Mouse (Mus musculus) left cerebral cortex, adult 2 months (tissue): Measurements from ENCODE around the gene Ccl25. TPM values are rescaled to one million over a fixed set of nuclear protein-coding genes. Genes with fewer than 3 reads are reported as not detected.
A peak's percentile ranks its signal among the peaks of the same experiment; 100 is the strongest.
"Not testable (repeated sequence)": the region's sequence is repeated elsewhere in the genome, so short reads cannot be mapped to it uniquely, and the experiment has no call there.

Experiments
- DNase-seq, 2 experiments: peaks; one replicate each; pipeline ENCODE4 v3.0.0; 2021 to 2022; ENCODE audit warnings: low spot score in 2 of 2, mixed read lengths in 1 of 2; ENCODE audit errors: extremely low spot score in 1 of 2
- H3K27ac ChIP-seq: fragments of 200-600 bp; 2 replicates; pipeline ENCODE4 v1.8.1; 2022
- H3K4me3 ChIP-seq: fragments of 200-600 bp; 2 replicates; pipeline ENCODE4 v1.8.1; 2022
- CTCF ChIP-seq: fragments of 200-600 bp; IDR thresholded peaks from 2 replicates; pipeline ENCODE4 v1.8.1; 2022; ENCODE audit warnings: antibody characterized with exemption, mild to moderate bottlenecking, moderate library complexity
- intact Hi-C: fragments of 180-260 bp; cut with DNase I; formaldehyde crosslinking; loops from one replicate; pipeline ENCODE4 v1.15.1; 2025
- total RNA-seq, 2 experiments: library from RNA; stranded (reverse); gene quantifications; 2 replicates each; pipeline ENCODE4 v1.2.3; 2021

Ccl25 gene
- total RNA-seq, 2 experiments from 2014 or later = 21.9 to 22.8 TPM

DNA sequence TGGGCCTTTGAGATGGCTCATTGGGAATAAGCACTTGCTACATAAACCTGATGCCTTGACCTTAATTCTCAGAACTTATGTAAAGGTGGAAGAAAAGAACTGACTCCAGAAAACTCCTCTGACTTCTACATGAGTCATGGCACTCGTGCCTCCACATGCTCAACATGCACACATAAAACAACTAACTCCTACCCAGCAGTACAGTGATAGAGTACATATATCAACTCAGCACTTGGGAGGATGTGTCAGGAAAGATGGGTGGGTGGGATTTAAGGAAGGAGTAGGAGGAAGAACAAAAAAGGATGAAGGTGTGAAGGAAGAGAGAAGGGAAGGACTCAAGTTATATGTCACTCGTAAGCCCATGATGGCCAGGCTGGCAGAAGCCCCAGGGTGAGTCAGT is 76.4 kb downstream of the Ccl25 start:
- intact Hi-C loops = no loop called here
- TF ChIP-seq CTCF = no peak
- DNase-seq = no peak

DNA sequence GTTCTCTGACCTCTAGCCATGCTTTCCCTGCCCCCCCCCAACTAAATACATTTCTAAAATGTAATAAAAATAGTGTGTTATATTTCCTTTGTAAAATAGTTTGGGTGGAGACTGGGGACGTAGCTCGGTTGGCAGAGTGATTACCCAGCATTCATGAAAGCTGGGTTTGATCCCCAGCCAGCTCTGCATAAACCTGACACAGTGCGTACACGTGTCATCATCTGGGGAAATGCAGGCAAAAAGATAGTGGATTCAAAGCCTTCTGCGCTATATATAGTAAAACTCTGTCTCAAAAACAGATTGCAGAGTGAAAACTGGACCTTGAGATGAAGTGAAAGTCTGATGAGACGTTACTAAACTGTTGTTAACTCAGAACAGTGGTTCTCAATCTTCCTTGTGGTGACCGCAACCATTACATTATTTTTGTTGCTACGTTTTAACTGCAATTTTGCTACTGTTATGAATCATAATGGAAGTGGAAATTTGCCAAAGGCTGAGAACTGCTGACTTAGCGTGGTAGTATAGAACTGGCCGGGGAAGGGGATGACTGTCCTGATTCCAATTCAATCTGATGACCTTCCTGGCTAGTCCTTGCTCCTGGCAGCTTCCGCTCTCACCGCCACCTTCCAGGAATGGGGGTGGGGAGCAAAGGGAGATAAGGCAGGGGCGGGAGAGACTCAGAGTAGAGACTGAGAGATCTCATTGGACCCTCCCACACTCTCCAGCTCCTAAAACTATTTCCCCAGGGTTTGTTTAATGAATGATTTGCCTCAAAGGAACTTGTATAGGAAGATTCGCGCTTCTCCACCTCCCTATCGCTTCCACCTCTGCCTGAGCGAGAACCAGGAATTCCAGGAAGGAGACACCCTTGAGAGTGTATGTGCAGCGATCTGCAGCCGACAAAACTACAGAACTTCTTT is 79.2 kb downstream of the Ccl25 start:
- no peak for DNase-seq
- TF ChIP-seq CTCF = no peak
- intact Hi-C loops = no loop called here
- peak overlapping the region; percentile 40 for H3K4me3 ChIP-seq
- H3K27ac ChIP-seq = no peak overlapping the region

More for the DNA sequence above, 76.4 kb downstream of the Ccl25 start:
- Histone ChIP-seq H3K4me3 (no peak overlapping the region), H3K27ac (no peak overlapping the region)

DNA sequence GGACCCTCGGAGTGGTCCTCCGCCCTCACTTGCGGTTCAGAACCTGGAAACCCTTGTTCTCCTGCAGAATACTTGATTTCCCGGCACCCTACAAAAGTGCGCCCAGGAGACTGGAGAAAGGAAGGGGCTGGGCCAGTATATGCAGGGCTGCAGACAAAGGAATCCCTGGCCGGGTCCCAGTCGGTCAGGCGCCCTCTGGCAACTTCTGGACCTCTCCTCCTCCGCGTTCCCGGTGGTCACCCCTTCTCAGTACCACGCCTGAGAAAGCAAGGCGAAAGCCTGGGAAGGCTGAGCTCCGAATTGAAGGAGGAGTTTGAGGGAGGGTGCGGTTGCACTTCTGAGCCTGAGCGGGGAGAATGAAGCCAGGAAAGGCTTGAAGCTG is 79.9 kb downstream of the Ccl25 start:
- Histone ChIP-seq H3K4me3 (peak overlapping the region; percentile 40), H3K27ac (no peak overlapping the region)
- DNase-seq = no peak
- no peak for TF ChIP-seq CTCF
- intact Hi-C loops = no loop called here

DNA sequence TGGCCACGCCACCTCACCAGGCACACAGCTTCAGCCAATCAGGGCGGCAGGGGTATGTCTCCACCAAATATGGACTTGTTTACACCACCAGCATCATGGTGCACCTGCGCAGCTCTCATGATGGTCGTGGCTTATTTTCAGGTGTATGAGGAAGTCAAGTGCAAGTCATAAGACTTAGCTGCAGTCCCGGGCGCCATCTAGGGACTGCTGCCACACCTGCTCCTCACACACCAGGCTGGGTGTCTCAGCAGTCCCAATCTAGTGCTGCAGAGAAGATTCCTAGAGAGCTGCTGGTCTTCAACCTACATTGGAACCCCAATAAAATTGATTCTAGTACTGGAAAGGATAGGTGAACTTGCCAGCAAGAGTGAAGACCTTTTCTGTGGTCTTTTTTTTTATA is 83.4 kb downstream of the Ccl25 start:
- peak; percentile 13 for TF ChIP-seq CTCF
- intact Hi-C loops, DNase-seq, H3K27ac ChIP-seq, H3K4me3 ChIP-seq: not testable (repeated sequence)

Other genes starting within 250 kb of the Ccl25 start
- under 1 TPM; 0.51 to 0.52 TPM for gene Cd209f, start 219.4 kb upstream of the Ccl25 start, total RNA-seq
- gene Cd209g, start 191.1 kb upstream of the Ccl25 start, total RNA-seq = not detected
- 100 to 1,000 TPM; 107 to 110 TPM for gene Evi5l, start 158.6 kb upstream of the Ccl25 start, total RNA-seq
- gene Prr36, start 107.8 kb upstream of the Ccl25 start, total RNA-seq = 10 to 100 TPM; 42.9 to 46.0 TPM
- gene Lrrc8e, start 98.4 kb upstream of the Ccl25 start, total RNA-seq = not detected
- gene Map2k7, start 86.5 kb upstream of the Ccl25 start, total RNA-seq = 10 to 100 TPM; 98.1 to 99.1 TPM
- gene Gm49320, start 86.3 kb upstream of the Ccl25 start, total RNA-seq = 1 to 10 TPM in 1 of 2 experiments, not detected in 1; 1.8 TPM
- gene Tgfbr3l, start 77.0 kb upstream of the Ccl25 start, total RNA-seq = 10 to 100 TPM in 1 of 2 experiments, 1 to 10 TPM in 1; 8.2 to 10.5 TPM
- 10 to 100 TPM; 28.8 to 31.4 TPM for gene Snapc2, start 72.1 kb upstream of the Ccl25 start, total RNA-seq
- 100 to 1,000 TPM; 581 to 590 TPM for gene Ctxn1, start 65.9 kb upstream of the Ccl25 start, total RNA-seq
- 10 to 100 TPM; 66.1 to 72.6 TPM for gene Timm44, start 49.3 kb upstream of the Ccl25 start, total RNA-seq
- gene Elavl1, start 203 bp downstream of the Ccl25 start, total RNA-seq = 10 to 100 TPM; 74.1 to 77.4 TPM
- gene Cers4, start 167.8 kb downstream of the Ccl25 start, total RNA-seq = 10 to 100 TPM; 46.5 to 52.4 TPM